Mouse (Mus musculus): ENCODE measurements around the gene Gorasp2.

Gene Gorasp2

DNA sequence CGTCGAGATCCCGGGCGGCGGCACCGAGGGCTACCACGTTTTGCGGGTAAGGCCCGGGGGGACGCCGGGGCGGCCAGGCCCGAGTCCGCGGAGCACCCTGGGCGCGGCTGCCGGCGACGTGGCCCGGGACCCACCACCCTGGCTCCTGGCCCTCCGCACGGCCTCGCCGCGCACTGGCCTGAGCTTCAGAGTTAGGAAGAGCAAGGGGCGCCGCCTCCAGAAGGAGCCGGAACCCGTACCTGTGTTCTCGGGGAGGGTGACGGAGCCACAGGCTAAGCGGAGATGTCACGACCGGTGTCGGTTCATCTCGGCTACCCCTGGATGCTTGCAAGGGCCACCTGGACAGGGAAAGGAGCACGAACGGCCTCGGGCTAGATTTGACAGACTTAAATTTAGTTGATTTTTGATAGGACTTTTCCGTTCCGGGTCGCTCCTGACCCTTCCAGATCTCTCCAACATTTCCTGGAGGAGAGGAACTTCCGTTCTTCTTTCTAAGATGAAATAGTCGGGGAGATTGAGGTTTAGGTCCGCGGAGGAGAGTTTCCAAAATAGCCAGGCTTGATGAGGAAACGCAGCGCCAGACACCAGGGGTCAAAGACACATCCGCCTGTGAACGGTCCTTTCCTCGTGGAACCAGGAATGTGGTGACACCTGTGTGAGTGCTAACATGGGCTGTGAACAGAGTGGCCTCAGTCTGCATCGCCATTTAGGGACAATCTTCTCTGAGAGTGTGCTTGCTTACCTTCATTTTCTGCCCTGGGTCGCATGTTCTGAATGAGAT lies 529 bp downstream of the Gorasp2 start, which contains the start of gene Gm26558:
Gene Gm26558, minus strand, starts transcription at position 394 of the 781 bp plus-strand sequence.
- no peak for DNase-seq (ENCODE audit: low read depth, low spot score)

DNA sequence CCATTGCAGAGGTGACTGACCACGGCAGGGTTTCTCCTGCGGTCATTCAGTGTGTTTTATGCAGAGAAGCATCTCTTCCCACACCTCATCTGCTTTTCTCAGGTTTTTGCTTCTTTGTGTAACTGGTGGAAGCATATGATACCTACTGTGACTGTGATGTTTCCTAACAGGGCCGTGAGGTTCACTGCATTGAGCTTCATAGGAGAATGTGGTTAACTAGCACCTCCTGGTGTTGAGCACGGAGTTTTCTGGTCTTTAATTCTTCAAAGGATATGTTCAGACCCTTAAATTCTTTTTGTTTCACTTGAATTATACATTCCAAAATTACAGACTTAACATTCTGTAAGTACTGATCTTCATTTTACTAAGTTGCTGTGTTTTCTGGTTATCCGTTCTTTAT lies 2.4 kb downstream of the Gorasp2 start:
- no peak for DNase-seq (ENCODE audit: low read depth, low spot score)

- no peak for DNase-seq (ENCODE audit: low read depth, low spot score)
Measured at GRCm38 (mm10) chr2:70667016-70667415, 5.6 kb downstream of the Gorasp2 start.

- no peak for DNase-seq (ENCODE audit: low read depth, low spot score)
Measured at GRCm38 (mm10) chr2:70669241-70669640, 7.9 kb downstream of the Gorasp2 start.

- no peak for DNase-seq (ENCODE audit: low read depth, low spot score)
Measured at GRCm38 (mm10) chr2:70669896-70670295, 8.5 kb downstream of the Gorasp2 start.

GRCm38 (mm10) chr2:70672476-70672875 lies 11.1 kb downstream of the Gorasp2 start:
- peak; percentile 47 for DNase-seq (ENCODE audit: low read depth, low spot score)

DNA sequence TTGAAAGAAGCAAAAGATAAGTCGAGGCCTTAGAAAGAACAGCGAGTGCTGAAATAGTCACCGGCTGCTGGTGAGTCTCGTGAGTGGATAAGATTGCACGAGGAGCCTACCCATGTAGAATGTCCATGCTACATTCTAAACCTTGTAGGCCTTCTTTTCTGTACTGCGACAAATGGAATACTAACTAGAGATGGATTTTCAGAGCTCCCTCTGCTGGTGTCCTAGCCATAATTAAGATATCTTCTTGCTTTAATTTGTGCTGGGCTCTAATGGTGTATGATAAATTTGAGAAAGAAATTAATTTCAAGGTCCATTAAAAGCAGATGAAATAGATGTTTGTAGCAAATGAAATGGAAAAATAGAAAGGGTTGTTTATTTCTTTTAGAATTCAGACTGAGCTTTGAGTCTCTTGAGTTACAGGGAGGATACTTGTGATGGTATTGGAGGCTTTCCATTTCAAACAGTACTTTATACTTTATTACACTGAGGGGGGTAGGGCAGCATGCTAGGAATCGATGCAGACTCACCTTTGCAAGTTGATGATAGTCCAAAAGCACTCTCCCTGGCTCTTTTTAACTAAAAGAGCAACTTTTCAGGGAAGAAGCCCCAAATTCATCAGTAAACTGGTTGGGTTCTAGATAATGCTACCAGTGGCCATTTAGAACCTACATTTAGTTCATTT lies 12.2 kb downstream of the Gorasp2 start:
- DNase-seq (ENCODE audit: low read depth, low spot score), result no peak

DNA sequence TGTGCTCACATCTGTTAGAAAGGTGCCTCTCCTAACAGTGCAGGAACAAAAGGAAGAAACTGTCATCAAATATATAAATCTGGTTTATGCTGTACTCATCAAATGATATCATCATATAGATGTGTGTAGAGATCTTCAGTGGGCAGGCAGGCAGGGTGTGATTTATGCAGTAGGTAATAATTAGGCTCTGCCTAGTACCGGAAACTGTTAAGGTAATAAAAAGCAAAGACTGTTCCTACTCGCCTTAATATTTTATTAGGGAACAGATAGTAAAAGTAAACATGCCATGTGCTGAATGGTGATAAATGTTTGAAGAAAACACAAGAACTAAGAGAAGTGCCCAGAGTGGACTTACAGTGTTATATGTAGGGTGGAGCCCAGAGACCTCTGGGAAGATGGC lies 20.9 kb downstream of the Gorasp2 start:
- DNase-seq (ENCODE audit: low read depth, low spot score), result no peak

GRCm38 (mm10) chr2:70688454-70689078 lies 27.2 kb downstream of the Gorasp2 start:
- no peak for DNase-seq (ENCODE audit: low read depth, low spot score)

DNA sequence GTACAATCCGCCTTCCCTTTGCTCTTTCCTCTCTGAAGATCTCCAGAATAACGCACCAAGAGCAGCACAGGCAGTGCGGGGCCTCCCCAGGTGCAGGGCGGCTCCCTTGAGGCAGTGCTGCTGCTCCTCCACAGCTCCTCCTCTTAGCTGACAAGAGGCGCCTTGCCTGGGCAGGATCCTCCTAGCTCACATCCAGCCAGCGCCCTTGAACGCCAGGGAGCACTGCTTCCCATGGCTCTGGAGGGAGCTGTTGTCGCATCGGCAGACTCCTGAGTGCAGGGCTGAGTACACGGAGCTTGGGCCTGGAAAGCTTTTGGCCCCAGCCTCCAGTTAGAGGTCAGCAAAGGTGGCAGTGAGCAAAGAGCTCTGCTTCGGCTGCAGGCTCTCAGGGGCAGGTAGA lies 28.8 kb downstream of the Gorasp2 start:
- no peak for DNase-seq (ENCODE audit: low read depth, low spot score)

DNA sequence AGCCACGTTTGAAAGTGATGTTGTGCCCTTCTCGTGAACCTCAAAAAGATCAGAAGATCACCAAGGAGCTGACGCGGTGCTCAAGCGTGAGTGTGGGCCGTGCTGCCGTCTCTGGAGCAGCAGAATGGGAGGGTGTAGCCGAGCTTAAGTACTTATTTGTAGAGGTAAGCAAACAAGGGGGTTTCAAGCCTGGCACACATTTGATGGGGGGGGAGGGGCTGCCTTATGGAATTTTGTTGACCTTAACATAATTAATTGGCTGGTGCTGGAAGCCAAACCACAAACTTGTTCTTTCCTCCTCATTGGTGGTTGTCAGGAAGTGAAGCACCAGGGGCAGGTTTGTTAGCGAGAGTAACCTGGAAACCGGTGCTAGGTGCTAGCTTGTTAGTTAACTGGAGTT lies 34.3 kb downstream of the Gorasp2 start:
- DNase-seq (ENCODE audit: low read depth, low spot score), result no peak

DNA sequence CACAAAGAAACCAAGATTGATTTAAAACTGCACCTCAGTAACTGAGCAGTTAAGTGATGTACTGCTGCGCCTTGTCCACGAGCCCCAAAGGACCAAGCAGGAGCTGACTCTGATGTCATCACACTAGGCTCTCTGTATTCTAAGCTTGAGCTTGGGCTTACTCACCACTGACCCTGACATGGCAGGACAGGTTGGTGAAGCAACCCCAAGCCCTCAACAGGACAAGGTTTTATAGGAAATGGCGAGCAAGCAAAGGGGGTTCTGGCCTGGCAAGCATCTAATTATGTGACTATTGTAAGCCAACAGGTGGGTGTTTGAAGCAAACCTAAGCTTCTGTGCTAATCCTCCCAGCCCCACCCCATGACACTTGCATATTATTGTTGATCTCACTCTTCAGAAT lies 39.5 kb downstream of the Gorasp2 start:
- DNase-seq (ENCODE audit: low read depth, low spot score), result no peak

DNA sequence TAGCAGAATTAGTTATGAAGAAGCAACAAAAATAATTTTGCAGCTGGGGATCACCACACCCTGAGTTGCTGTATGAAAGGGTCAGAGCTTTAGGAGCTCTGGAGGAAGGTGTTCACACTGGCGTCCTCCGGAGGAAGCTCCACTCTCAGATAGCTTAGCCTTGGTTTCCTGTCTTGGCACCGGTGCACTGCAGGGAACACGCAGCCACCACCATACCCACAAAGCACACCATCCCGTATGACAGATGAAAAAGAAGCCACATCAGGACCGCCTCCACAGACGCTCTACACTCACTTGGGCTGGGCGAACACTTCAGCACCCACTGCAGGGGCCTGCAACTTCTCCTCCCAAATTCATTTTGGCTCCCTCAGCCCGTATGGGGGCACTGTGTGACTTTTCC lies 40.2 kb downstream of the Gorasp2 start:
- DNase-seq (ENCODE audit: low read depth, low spot score), result no peak

GRCm38 (mm10) chr2:70702403-70702802 lies 41.0 kb downstream of the Gorasp2 start:
- DNase-seq (ENCODE audit: low read depth, low spot score), result no peak

DNA sequence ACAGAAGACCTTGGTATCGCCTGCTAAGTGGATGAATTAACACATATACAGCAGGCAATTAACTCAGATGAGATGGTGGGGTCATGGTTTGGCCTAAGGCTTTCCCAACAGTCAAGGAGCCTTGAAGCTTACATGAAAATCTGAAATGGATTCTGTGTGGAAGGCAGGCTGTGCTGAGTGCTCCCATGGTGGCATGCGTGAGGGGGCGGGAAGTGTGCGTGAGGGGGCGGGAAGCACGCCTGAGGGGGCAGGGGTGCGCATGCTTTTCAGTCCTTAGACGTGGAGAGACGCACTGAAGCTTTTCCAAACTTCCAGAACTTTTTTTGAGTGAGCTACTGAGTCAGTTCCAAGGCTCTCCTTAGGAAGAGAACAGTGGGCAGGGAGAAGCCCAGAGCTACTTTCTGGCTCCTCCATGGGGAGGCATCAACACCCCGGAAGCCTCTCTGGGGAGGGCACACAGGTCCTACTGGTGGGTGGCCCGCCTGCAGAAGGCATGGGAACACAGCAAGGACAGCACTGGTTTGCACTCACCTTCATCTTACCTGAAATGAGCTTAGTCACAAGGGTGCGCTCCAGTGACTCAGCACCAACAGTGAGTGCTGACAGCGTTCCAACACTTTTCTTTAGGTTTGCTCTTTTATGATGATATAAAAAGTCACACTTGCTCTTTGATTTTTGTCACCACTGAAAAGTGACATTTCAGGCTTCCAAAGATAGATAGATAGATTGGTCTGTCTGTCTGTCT lies 47.8 kb downstream of the Gorasp2 start:
- DNase-seq (ENCODE audit: low read depth, low spot score), result no peak

- no peak for DNase-seq (ENCODE audit: low read depth, low spot score)
Measured at GRCm38 (mm10) chr2:70710236-70710635, 48.9 kb downstream of the Gorasp2 start.

DNA sequence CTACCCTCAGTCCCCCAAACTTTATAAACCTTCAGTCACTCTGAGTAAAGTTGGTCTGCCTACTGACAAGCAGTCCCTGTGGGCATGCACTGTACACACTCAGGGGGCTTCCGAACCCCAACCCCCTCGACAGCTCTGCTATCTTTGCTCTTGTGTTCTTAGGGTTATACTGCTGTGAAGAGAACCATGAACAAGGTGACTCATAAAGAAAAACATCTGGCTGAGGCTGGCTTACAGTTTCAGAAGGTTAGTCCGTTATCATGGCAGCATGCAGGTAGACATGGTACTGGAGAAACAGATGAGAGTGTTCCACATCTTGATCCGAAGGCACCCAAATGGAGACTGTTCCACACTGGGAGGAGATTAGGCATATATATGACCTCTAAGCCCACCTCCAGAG lies 49.5 kb downstream of the Gorasp2 start:
- no peak for DNase-seq (ENCODE audit: low read depth, low spot score)

- no peak for DNase-seq (ENCODE audit: low read depth, low spot score)
Measured at GRCm38 (mm10) chr2:70723610-70724243, 62.4 kb downstream of the Gorasp2 start.

GRCm38 (mm10) chr2:70727089-70727488 lies 65.7 kb downstream of the Gorasp2 start:
- no peak for DNase-seq (ENCODE audit: low read depth, low spot score)

- no peak for DNase-seq (ENCODE audit: low read depth, low spot score)
Measured at GRCm38 (mm10) chr2:70735534-70735933, 74.2 kb downstream of the Gorasp2 start.

- no peak for DNase-seq (ENCODE audit: low read depth, low spot score)
Measured at GRCm38 (mm10) chr2:70736008-70736407, 74.6 kb downstream of the Gorasp2 start.
